Mouse (Mus musculus) cortical plate, adult 2 months (tissue): ENCODE measurements around the gene Wfikkn2. TPM values are rescaled to one million over a fixed set of nuclear protein-coding genes. Genes with fewer than 3 reads are reported as not detected.

Experiments
- H3K27ac ChIP-seq: fragments of 200-500 bp; 2 replicates; pipeline ENCODE4 v1.5.1; 2012; ENCODE audit warnings: low read length, control low read depth, inconsistent platforms; ENCODE audit not compliant: insufficient read depth
- H3K4me1 ChIP-seq: fragments of 200-500 bp; 2 replicates; pipeline ENCODE4 v1.6.1; 2011; ENCODE audit warnings: low read length; ENCODE audit not compliant: control insufficient read depth, insufficient read depth
- H3K4me3 ChIP-seq: fragments of 200-500 bp; 2 replicates; pipeline ENCODE4 v1.5.1; 2011; ENCODE audit warnings: mild to moderate bottlenecking, low read length, control low read depth; ENCODE audit not compliant: insufficient read depth
- CTCF ChIP-seq: fragments of 200-500 bp; IDR thresholded peaks from 2 replicates; pipeline ENCODE4 v1.5.1; 2011; ENCODE audit warnings: mild to moderate bottlenecking, control low read depth, low read length; ENCODE audit not compliant: insufficient read depth; ENCODE audit errors: extremely low read depth
- POLR2A ChIP-seq: fragments of 200-500 bp; IDR thresholded peaks from 2 replicates; pipeline ENCODE4 v1.6.1; 2011; ENCODE audit warnings: mild to moderate bottlenecking, low read length, control low read depth; ENCODE audit not compliant: insufficient read depth; ENCODE audit errors: extremely low read depth
- polyA plus RNA-seq: library from polyadenylated mRNA; depleted of rRNA; stranded (reverse); fragments of >200 nt; gene quantifications from 2 replicates; pipeline ENCODE4 v1.2.3, GENCODE M21; 2012; rRNA removed

Wfikkn2 gene
- polyA plus RNA-seq: 1.1 and 1.3 TPM in 2 replicates

GRCm38 (mm10) chr11:94245955-94246788 lies at the start of gene Wfikkn2:
Gene Wfikkn2, minus strand, starts transcription at chr11:94246005.
- H3K27ac ChIP-seq: no peak within 1 kb of the TSS
- H3K4me1 ChIP-seq: no peaks in the 10 kb centered on the region
- TF ChIP-seq POLR2A (no peak), CTCF (no peak)
- H3K4me3 ChIP-seq: no peak within 1 kb of the TSS

- TF ChIP-seq POLR2A (no peak), CTCF (no peak)
- H3K4me3 ChIP-seq: no peak overlapping the region
- no peaks in the 10 kb centered on the region for H3K4me1 ChIP-seq
- no peak overlapping the region for H3K27ac ChIP-seq
Measured at GRCm38 (mm10) chr11:94294996-94295845, 49.4 kb upstream of the Wfikkn2 start.

GRCm38 (mm10) chr11:94290062-94290740 lies 44.4 kb upstream of the Wfikkn2 start:
- Histone ChIP-seq H3K27ac (no peak overlapping the region), H3K4me1 (no peaks in the 10 kb centered on the region), H3K4me3 (no peak overlapping the region)
- TF ChIP-seq POLR2A (no peak), CTCF (no peak)

GRCm38 (mm10) chr11:94287105-94287504 lies 41.3 kb upstream of the Wfikkn2 start:
- TF ChIP-seq CTCF: no peak
- no peak for TF ChIP-seq POLR2A

GRCm38 (mm10) chr11:94285886-94286574 lies 40.2 kb upstream of the Wfikkn2 start:
- H3K4me3 ChIP-seq: no peak overlapping the region
- H3K27ac ChIP-seq: no peak overlapping the region
- no peaks in the 10 kb centered on the region for H3K4me1 ChIP-seq
- TF ChIP-seq POLR2A (no peak), CTCF (no peak)

More at GRCm38 (mm10) chr11:94287105-94287504, 41.3 kb upstream of the Wfikkn2 start:
- no peak overlapping the region for H3K27ac ChIP-seq
- H3K4me3 ChIP-seq: no peak overlapping the region
- no peaks in the 10 kb centered on the region for H3K4me1 ChIP-seq

GRCm38 (mm10) chr11:94283536-94284099 lies 37.8 kb upstream of the Wfikkn2 start:
- no peak for TF ChIP-seq CTCF
- TF ChIP-seq POLR2A: no peak
- Histone ChIP-seq H3K4me3 (no peak overlapping the region), H3K4me1 (no peaks in the 10 kb centered on the region), H3K27ac (no peak overlapping the region)

- Histone ChIP-seq H3K4me1 (no peaks in the 10 kb centered on the region), H3K4me3 (no peak overlapping the region), H3K27ac (no peak overlapping the region)
- no peak for TF ChIP-seq CTCF
- TF ChIP-seq POLR2A: no peak
Measured at GRCm38 (mm10) chr11:94282291-94282690, 36.5 kb upstream of the Wfikkn2 start.

- Histone ChIP-seq H3K27ac (no peak within 1 kb of the TSS), H3K4me1 (no peaks in the 10 kb centered on the region), H3K4me3 (no peak within 1 kb of the TSS)
- TF ChIP-seq CTCF (no peak), POLR2A (peak; percentile 22; the same call in 1 of the 2 replicates)
Measured at GRCm38 (mm10) chr11:94281199-94282181, 35.7 kb upstream of the Wfikkn2 start, which contains the start of gene Gm21885. Gene Gm21885, plus strand, starts transcription at chr11:94281873.
